Mouse (Mus musculus) mouse trophoblast stem cell (cell line): ENCODE measurements around the gene Pah.

ENCODE experiments used
- in situ Hi-C, 2 experiments: fragments of 300-500 bp; cut with MseI, MboI; formaldehyde crosslinking; loops; 2 replicates in 1 of 2; 3 replicates in 1 of 2; pipeline ENCODE4 v1.15.1; 2025

Gene Pah

GRCm38 (mm10) chr10:87521646-87522045 is at the start of gene Pah:
TSS of gene Pah (plus strand) at chr10:87521795.
- in situ Hi-C loops, result no loop called here

GRCm38 (mm10) chr10:87473475-87474131 is 48.0 kb upstream of the Pah start:
- in situ Hi-C loops, result no loop called here

- in situ Hi-C loops, result no loop called here
Observed at GRCm38 (mm10) chr10:87474971-87475370, 46.6 kb upstream of the Pah start.

DNA sequence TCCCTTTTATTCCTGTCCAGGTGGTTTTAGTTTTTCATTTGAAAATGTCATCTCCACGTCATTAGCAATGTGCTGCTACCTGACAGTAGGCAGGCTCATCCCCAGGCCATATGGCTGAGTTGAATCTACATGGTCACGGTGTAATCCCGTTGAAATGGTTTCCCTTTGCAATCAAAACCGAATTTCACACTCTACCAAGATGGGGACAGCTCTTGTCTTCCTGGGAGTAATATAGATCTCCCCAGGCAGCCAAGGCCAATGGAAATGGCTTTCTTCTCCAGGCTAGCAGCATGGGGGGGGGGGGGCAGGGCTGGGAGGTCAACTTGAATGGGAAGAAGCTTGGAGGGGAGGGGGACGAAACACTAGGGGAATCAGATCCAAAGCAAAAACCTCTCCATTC is 43.7 kb upstream of the Pah start:
- in situ Hi-C loops, result no loop called here

DNA sequence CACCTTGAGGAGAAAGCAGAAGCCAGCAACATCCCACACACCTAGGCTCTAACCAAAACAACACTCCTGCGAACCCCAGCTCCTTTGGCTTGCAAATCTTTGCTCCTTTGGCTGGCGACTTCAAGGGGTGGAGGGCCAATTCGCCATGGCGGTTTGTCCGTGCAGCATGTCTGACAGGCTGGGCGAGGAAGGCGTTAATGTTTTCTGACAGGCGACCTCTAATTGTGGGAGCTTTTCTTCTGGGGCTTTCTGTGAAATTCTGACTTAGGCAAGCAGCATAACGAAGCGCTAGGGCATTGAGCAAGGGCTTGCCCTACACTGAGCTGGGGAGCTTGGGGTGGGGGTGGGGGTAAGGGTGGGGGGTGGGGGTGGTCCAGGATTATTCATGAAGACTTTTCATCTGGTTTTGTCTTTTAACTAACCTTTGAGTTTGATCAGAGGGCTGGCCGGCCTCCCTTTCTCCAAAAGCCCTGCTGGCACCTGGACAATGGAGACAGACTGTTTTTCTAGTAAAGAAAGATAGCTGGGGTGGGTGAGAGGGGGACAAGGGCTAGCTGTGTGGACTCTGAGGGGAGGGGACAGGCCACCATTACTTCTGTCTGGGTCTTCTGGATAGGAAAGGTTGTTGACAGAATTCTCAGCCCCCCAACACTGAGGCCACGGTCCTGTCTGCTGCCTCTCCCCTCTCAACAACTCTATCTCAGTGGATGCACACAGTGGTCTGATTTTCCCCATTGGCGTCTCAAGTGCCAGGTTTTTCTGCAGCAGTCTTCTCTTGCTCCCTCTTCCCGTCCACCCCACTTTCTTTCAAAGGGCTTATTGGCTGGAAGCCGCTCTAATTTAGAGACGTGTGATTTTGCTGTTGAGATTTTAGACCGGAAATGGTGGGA is 36.5 kb upstream of the Pah start:
- in situ Hi-C loops, result no loop called here

DNA sequence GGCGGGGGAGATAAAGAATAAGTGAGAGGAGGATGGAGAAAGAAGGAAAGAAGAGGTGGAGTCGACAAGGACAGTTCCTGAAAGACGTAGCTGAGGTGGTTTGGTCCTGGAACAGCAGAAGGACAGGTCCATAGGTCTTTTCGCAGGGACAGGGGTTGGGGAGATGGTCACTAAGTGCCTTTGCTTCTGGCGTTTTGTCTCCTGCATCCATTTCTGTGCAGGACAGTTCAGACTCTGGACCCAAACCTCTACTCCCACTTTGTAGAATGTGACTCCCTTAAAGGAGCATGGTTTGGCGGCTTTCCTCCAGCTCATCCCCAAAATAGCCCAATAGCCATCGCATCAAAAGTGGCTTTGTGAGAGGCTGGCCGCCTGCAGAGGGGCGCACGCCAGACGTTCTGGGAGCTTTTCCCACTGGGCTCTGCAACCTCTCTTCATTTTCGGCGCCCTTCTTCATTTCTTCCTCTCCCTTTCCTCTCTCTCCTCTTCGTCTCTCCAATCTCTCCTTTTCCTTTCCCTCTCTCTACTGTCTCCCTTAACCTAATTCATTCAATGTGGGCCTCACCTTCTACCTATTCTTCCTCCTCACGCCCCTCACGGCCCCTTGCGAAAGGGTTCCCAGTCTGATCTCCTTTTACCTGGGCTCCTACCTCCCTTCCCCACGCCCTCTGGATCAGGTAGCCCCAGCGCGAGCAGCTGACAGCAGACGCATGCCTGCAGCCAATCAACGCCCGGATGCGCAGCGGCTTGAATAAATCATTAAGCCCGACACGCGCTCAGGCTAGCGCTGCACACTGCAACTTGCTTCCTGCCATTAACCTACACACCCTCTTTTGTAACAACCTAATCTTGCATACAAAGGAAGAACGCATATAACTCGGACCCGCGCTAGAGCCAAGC is 35.6 kb upstream of the Pah start:
- in situ Hi-C loops, result no loop called here

- in situ Hi-C loops, result no loop called here
Observed at GRCm38 (mm10) chr10:87488429-87489145, 33.0 kb upstream of the Pah start.

- in situ Hi-C loops, result no loop called here
Observed at GRCm38 (mm10) chr10:87489246-87490009, 32.2 kb upstream of the Pah start.

GRCm38 (mm10) chr10:87490328-87490727 is 31.3 kb upstream of the Pah start:
- in situ Hi-C loops, result no loop called here

- in situ Hi-C loops, result no loop called here
Observed at GRCm38 (mm10) chr10:87491485-87492040, 30.0 kb upstream of the Pah start.

DNA sequence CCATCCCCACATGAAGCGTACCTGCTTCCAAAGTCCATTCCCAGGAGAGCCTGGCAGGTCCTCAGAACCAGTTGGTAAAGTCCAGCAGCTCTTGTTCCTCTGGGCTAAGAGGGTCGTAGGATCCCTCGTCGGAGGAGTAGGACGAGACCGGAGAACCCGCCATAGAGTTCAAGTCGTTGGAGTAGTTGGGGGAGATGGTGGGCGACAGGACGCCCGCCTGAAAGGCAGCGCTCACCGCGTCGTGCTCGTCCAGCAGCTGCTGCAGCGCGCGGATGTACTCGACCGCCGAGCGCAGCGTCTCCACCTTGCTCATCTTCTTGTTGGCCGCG is 29.3 kb upstream of the Pah start:
- in situ Hi-C loops, result no loop called here

- in situ Hi-C loops, result no loop called here
Observed at GRCm38 (mm10) chr10:87492661-87493551, 28.7 kb upstream of the Pah start.

DNA sequence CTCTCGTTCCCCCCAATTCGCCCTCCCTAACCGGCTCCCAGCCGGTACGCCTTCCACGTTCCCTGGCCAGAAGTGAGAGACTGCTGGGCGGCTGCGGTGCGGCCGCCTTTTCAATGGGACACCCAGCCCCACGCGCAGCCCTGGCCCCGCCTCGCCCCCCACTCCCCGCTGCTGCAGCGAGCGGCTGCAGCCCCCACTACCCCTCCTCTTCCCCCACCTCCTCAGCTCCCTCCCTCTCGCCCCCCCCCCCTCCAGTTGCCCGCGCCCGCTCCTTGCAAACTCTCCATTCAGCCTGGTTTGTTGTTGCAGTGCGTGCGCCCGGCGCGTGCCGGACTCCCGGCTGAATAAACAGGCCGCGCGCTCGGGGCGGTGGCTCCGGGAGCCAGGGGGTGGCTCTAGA is 28.0 kb upstream of the Pah start, which contains the start of gene Ascl1:
Gene Ascl1, minus strand, starts transcription at position 85 of the 400 bp plus-strand sequence.
- in situ Hi-C loops, result no loop called here

DNA sequence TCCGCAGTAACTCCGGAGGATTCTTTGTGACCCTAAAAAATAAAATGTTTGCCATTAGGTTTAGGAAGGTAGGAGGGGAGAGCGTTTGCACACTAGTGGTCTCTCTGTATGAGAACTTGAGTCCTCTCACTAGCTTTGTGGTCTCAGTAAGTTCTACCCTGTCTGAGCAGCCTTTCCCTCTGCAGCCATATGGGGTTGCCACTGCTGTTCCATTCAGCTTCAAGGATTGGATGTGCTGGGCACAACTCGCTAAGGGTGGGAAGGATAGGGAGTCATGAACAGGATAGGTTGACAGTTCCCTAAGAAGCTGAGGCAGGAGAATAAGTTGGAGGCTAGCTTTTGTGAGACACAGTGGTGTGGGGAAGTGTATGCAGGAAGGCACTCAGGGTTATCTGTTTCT is 27.4 kb upstream of the Pah start:
- in situ Hi-C loops, result no loop called here

DNA sequence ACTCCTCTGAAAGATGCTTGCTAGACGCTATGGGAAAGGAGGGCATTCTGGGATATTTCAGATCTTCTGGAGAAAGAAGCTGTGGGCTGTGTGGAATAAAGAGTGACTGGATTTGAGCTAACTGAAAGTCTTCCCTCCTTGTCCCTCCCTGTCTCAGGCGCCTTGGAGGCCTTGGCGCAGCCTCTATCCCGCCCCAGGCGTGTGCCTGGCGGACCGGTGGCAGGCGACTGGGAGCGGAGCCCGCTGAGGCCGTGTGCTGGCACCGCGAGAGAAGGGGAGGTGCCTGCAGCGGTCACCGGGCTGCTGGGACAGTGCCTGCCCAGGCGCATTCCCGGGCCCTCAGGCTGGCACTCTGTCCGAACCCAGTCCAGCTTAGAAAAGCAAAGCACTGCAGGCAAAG is 27.0 kb upstream of the Pah start:
- in situ Hi-C loops, result no loop called here

DNA sequence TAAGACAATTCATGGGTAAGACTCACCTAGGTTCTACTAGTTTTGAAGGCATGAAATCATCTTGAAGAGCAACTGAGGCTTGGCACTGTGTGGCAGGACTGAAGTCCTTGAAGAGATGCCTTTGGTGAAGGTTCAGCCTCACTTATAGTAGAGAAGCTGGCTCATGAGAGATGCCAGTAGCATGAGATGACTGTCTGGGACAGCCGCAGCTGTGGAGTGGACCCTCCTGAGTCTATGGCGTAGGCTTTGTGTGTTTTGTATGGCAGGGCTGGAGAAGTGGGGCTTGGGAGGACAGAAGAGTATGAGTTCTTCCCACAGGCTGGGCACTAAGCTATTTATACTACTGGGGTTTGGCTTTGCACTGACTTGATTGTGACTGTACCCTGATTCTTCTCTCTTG is 24.5 kb upstream of the Pah start:
- in situ Hi-C loops, result no loop called here

- in situ Hi-C loops, result loop anchor here (5.0 kb wide), 1 partner anchor 474 kb away; no protein-coding TSS in a partner anchor
Observed at GRCm38 (mm10) chr10:87500926-87501658, 20.5 kb upstream of the Pah start.

GRCm38 (mm10) chr10:87501659-87502042 is 19.9 kb upstream of the Pah start:
- in situ Hi-C loops, result loop anchor here (5.0 kb wide), 1 partner anchor 474 kb away; no protein-coding TSS in a partner anchor
